Mouse (Mus musculus): ENCODE measurements around the gene App. TPM values are rescaled to one million over a fixed set of nuclear protein-coding genes. Genes with fewer than 3 reads are reported as not detected.

App gene
- polyA plus RNA-seq, 1 experiment: 107 TPM

DNA sequence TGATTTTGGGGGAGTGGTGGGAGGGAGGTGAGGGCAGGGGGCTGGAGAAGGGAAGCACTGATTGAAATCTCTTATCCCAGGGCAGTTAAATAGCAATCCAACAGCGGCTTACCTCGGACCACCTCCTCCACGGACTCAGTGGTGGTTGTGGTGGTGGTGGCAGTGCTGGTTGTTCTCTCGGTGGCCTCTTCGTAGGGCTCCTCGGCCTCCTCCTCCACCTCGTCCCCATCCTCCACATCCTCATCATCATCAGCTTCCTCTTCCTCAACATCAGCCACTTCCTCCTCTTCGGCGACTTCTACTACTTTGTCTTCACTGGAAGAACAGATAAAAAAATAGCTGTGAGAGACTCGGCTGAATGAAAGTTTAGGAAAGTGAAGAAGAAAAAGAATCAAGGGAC, 117.4 kb downstream of the App start:
- Histone ChIP-seq H3K4me3 (ENCODE audit: insufficient read depth, poor library complexity, severe bottlenecking) (no peak overlapping the region), H3ac (ENCODE audit: control insufficient read depth, insufficient read length, low read depth) (no peak overlapping the region), H3K36me3 (ENCODE audit: control insufficient read depth, insufficient read depth) (peaks cover 19% of the 10 kb centered on the region), H3K27me3 (ENCODE audit: control insufficient read depth, insufficient read depth, insufficient read length) (no peaks in the 10 kb centered on the region), H3K79me2 (ENCODE audit: control insufficient read depth, insufficient read depth) (no peaks in the 10 kb centered on the region), H3K79me3 (ENCODE audit: low read depth) (no peaks in the 10 kb centered on the region)
- TF ChIP-seq USF1 (IDR thresholded peaks at IDR 0.05; ENCODE audit: low read depth) (no peak), CTCF (IDR thresholded peaks at IDR 0.05; ENCODE audit: control insufficient read depth, insufficient read depth, insufficient read length) (no peak), MAX (IDR thresholded peaks at IDR 0.05) (no peak), FOSL1 (IDR thresholded peaks at IDR 0.05; ENCODE audit: insufficient read depth, low read length, poor library complexity, severe bottlenecking) (no peak), MYOG (IDR thresholded peaks at IDR 0.05; ENCODE audit: control insufficient read depth, extremely low read depth, insufficient read length) (no peak), MYOD1 (IDR thresholded peaks at IDR 0.05; ENCODE audit: control insufficient read depth, insufficient read length, low read depth) (no peak), CEBPB (IDR thresholded peaks at IDR 0.05; ENCODE audit: low read depth) (no peak)

DNA sequence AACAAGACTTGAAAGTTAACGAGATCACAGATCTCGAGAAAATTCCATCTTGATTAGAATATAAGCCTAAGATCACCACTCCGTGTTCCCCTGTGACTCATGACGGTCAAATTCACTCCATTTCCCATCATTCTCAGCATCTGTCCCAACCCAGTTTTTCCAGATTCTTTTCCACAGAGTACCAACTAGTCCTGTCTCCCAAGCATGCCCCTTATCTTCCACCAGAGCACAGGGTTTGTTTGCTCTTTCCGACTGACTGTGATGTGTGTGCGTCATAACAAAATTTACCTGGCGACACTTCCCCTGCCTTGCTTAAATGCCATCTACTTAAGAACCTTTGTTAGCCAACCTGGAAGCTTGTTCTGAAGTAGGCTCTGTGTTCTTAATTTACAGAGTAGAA, 119.6 kb downstream of the App start:
- Histone ChIP-seq H3K4me3 (ENCODE audit: insufficient read depth, poor library complexity, severe bottlenecking) (no peak overlapping the region), H3K27me3 (ENCODE audit: control insufficient read depth, insufficient read depth, insufficient read length) (no peaks in the 10 kb centered on the region), H3ac (ENCODE audit: control insufficient read depth, insufficient read length, low read depth) (no peak overlapping the region), H3K79me2 (ENCODE audit: control insufficient read depth, insufficient read depth) (no peaks in the 10 kb centered on the region), H3K36me3 (ENCODE audit: control insufficient read depth, insufficient read depth) (peaks cover 19% of the 10 kb centered on the region), H3K79me3 (ENCODE audit: low read depth) (no peaks in the 10 kb centered on the region)
- TF ChIP-seq MYOG (IDR thresholded peaks at IDR 0.05; ENCODE audit: control insufficient read depth, extremely low read depth, insufficient read length) (no peak), MYOD1 (IDR thresholded peaks at IDR 0.05; ENCODE audit: control insufficient read depth, insufficient read length, low read depth) (no peak), CTCF (IDR thresholded peaks at IDR 0.05; ENCODE audit: control insufficient read depth, insufficient read depth, insufficient read length) (no peak), USF1 (IDR thresholded peaks at IDR 0.05; ENCODE audit: low read depth) (no peak), FOSL1 (IDR thresholded peaks at IDR 0.05; ENCODE audit: insufficient read depth, low read length, poor library complexity, severe bottlenecking) (no peak), CEBPB (IDR thresholded peaks at IDR 0.05; ENCODE audit: low read depth) (no peak), MAX (IDR thresholded peaks at IDR 0.05) (no peak)

DNA sequence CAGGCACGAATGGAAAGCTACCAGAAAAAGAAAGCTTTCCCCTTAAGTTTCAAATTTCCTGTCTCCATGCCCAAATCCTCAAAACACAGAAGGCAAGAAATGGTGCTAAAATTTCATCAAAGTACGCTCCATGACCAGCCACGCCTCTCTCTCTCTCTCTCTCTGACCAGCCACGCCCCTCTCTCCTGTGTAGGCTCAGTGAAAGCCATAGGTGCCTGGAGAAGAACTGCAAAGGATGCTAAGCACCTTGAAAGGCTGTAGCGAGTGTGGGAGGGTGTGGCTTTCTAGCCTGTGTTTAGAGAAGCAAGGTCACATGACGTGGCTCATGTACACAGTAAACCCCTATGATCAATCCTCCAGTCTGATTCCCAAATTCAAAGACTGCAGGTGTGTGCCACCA, 126.3 kb downstream of the App start:
- Histone ChIP-seq H3K27me3 (ENCODE audit: control insufficient read depth, insufficient read depth, insufficient read length) (no peaks in the 10 kb centered on the region), H3K4me3 (ENCODE audit: insufficient read depth, poor library complexity, severe bottlenecking) (no peak overlapping the region), H3K79me3 (ENCODE audit: low read depth) (no peaks in the 10 kb centered on the region), H3K79me2 (ENCODE audit: control insufficient read depth, insufficient read depth) (no peaks in the 10 kb centered on the region), H3K36me3 (ENCODE audit: control insufficient read depth, insufficient read depth) (peaks cover 4% of the 10 kb centered on the region), H3ac (ENCODE audit: control insufficient read depth, insufficient read length, low read depth) (no peak overlapping the region)
- TF ChIP-seq MAX (IDR thresholded peaks at IDR 0.05) (no peak), MYOD1 (IDR thresholded peaks at IDR 0.05; ENCODE audit: control insufficient read depth, insufficient read length, low read depth) (no peak), FOSL1 (IDR thresholded peaks at IDR 0.05; ENCODE audit: insufficient read depth, low read length, poor library complexity, severe bottlenecking) (no peak), CTCF (IDR thresholded peaks at IDR 0.05; ENCODE audit: control insufficient read depth, insufficient read depth, insufficient read length) (no peak), MYOG (IDR thresholded peaks at IDR 0.05; ENCODE audit: control insufficient read depth, extremely low read depth, insufficient read length) (no peak), CEBPB (IDR thresholded peaks at IDR 0.05; ENCODE audit: low read depth) (no peak), USF1 (IDR thresholded peaks at IDR 0.05; ENCODE audit: low read depth) (no peak)

DNA sequence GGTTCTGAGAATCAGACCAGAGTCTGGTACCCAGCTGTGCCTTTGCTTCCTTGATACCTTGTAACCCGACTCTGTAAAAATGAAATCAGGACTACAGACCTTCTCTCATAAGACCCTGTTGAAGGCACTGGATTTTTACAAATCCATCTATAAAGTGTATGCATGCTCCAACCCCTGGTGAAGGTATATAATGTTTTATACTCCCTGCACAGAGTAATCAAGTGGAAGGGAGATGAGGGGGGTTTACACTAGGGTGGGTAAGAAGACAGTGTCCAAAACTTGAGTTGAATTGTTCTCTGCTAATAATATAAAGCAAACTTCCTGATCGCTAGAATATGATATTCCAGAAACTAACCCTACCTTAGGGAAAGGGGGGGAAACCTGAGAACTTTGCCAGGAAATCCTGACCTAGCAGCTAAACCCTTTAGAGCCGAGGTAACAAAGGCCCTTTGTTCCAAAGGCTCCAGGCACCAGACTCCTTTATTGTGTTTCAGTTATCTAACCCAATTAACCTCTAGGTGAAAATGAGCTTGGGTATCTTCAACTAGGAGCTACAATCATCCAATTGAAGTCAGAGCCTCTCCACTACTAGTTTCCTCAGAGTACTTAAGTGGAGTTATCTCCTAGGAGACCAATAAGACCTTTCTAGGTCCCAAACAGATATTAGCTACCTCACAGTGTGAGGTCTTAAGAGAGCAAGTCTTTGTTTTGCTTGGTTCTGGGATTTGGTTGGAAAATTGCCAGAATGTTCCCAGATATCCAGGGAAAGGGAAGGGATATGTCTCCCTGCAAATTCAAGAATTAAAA, 132.2 kb downstream of the App start:
- H3K79me3 ChIP-seq (ENCODE audit: low read depth): no peaks in the 10 kb centered on the region
- TF ChIP-seq CEBPB (IDR thresholded peaks at IDR 0.05; ENCODE audit: low read depth): no peak
- TF ChIP-seq MYOD1 (IDR thresholded peaks at IDR 0.05; ENCODE audit: control insufficient read depth, insufficient read length, low read depth): no peak
- no peak for TF ChIP-seq MAX (IDR thresholded peaks at IDR 0.05)
- no peak for TF ChIP-seq USF1 (IDR thresholded peaks at IDR 0.05; ENCODE audit: low read depth)
- TF ChIP-seq MYOG (IDR thresholded peaks at IDR 0.05; ENCODE audit: control insufficient read depth, extremely low read depth, insufficient read length): no peak
- no peak for TF ChIP-seq CTCF (IDR thresholded peaks at IDR 0.05; ENCODE audit: control insufficient read depth, insufficient read depth, insufficient read length)
- no peak for TF ChIP-seq FOSL1 (IDR thresholded peaks at IDR 0.05; ENCODE audit: insufficient read depth, low read length, poor library complexity, severe bottlenecking)
- no peaks in the 10 kb centered on the region for H3K27me3 ChIP-seq (ENCODE audit: control insufficient read depth, insufficient read depth, insufficient read length)

DNA sequence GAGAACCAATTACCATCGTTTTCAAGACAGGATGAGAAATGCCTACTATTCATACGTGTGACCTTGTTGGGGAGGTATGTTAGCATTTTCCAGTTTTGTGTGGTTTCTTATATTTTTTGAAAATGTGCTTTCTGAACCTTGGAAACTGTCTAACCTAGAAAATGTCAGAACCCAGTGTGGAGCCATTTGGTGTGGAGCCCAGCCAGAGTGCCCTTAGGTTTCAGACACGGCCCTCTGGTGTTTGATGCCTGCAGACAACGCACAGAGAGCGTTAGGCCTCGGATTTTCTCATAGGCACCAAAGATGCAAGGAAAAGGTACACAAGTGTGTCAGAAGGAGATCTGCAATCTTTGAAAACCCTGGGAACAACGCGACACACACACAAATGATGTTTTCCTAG, 134.8 kb downstream of the App start:
- H3K27me3 ChIP-seq (ENCODE audit: control insufficient read depth, insufficient read depth, insufficient read length): no peaks in the 10 kb centered on the region
- H3K79me3 ChIP-seq (ENCODE audit: low read depth): no peaks in the 10 kb centered on the region
- no peak for TF ChIP-seq MYOG (IDR thresholded peaks at IDR 0.05; ENCODE audit: control insufficient read depth, extremely low read depth, insufficient read length)
- no peak for TF ChIP-seq FOSL1 (IDR thresholded peaks at IDR 0.05; ENCODE audit: insufficient read depth, low read length, poor library complexity, severe bottlenecking)

More for the DNA sequence above, 132.2 kb downstream of the App start:
- no peak overlapping the region for H3K4me3 ChIP-seq (ENCODE audit: insufficient read depth, poor library complexity, severe bottlenecking)
- H3K36me3 ChIP-seq (ENCODE audit: control insufficient read depth, insufficient read depth): peaks cover 25% of the 10 kb centered on the region
- H3K79me2 ChIP-seq (ENCODE audit: control insufficient read depth, insufficient read depth): no peaks in the 10 kb centered on the region
- H3ac ChIP-seq (ENCODE audit: control insufficient read depth, insufficient read length, low read depth): no peak overlapping the region

More for the DNA sequence above, 134.8 kb downstream of the App start:
- no peaks in the 10 kb centered on the region for H3K79me2 ChIP-seq (ENCODE audit: control insufficient read depth, insufficient read depth)
- H3K36me3 ChIP-seq (ENCODE audit: control insufficient read depth, insufficient read depth): peaks cover 28% of the 10 kb centered on the region
- H3ac ChIP-seq (ENCODE audit: control insufficient read depth, insufficient read length, low read depth): no peak overlapping the region
- no peak overlapping the region for H3K4me3 ChIP-seq (ENCODE audit: insufficient read depth, poor library complexity, severe bottlenecking)

Measured in C2C12 (cell line).